ENCODE assay signal across 8 mouse cellular contexts in the genomic region with DNA sequence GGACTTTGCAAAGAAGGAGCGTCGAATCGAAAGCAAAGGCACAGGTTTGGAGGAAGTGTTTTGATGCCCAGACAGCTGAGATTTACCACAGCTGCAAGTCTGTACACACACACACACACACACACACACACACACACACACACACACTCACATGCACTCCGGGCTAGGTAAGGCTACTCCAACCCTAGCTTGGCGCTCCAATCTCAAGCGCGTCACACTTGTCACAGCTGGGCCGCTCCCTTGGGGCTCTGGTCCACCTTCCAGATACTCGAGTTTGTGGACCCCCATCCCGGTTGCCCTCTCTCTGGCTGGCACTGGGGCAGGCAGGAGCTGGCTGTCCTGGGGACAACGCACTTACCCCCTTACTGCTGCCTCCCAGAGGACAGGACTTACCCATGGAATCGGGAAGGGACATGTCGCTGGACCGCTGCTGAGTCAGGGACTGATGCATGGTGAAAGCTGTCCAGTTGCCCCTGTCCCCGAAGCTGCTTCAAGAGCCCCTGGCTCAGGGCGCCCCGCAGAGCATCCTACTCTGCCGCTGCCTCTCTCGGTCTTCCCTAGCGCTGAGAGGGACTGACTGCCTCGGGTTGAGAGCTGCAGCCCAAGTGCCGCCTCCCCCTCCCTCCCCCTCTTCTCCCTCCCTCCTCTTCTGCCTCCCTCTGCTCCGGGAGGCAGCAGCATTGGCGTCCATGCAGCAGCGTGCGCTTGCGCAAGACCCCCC. TPM values are rescaled to one million over a fixed set of nuclear protein-coding genes. Genes with fewer than 3 reads are reported as not detected.
DNase-seq lines count a peak whose midpoint lies in the region; ATAC-seq and TF ChIP-seq lines count a peak whose summit lies in the region.

A gene (minus strand): TSS at position 589 of the 721 bp plus-strand sequence.

- no peak within 1 kb of the TSS for H3ac ChIP-seq in myocyte (ENCODE audit: control insufficient read depth, insufficient read length)

- DNase-seq in layer of hippocampus, adult 18-20 months (ENCODE audit: low spot score in 2 of 2): peak in 1 of 2 experiments; percentile 27
- DNase-seq in layer of hippocampus, adult 9-11 months: no peak
- DNase-seq in adrenal gland, postnatal 36 days: peak; percentile 30 to 56

- no peak for TF ChIP-seq POLR2A in myocyte (IDR thresholded peaks at IDR 0.05; ENCODE audit: insufficient read length, low read depth)

- H3K9me3 ChIP-seq in forebrain, embryonic 13.5 days (replicated peaks): no peaks in the 10 kb centered on the region
- H3K9me3 ChIP-seq in hindbrain, embryonic 13.5 days: no peaks in the 10 kb centered on the region
- H3K9me3 ChIP-seq in limb, embryonic 12.5 days: no peaks in the 10 kb centered on the region

- H3K4me3 ChIP-seq in forebrain, embryonic 13.5 days: peak within 1 kb of the TSS; percentile 37
- H3K4me3 ChIP-seq in hindbrain, embryonic 13.5 days: peak within 1 kb of the TSS; percentile 46
- peak within 1 kb of the TSS; percentile 34 for H3K4me3 ChIP-seq in limb, embryonic 12.5 days (replicated peaks)
- peak within 1 kb of the TSS; percentile 7 for H3K4me3 ChIP-seq in myocyte

- peak; percentile 84 for ATAC-seq in forebrain, embryonic 13.5 days
- peak; percentile 86 for ATAC-seq in hindbrain, embryonic 13.5 days (ENCODE audit: low FRiP score)
- no peak for ATAC-seq in limb, embryonic 12.5 days (ENCODE audit: insufficient number of reproducible peaks, insufficient read depth, low FRiP score, low TSS enrichment, low read depth)
- ATAC-seq in megakaryocyte-erythroid progenitor cell, adult 5-6 weeks (replicated peaks; ENCODE audit: low FRiP score, low TSS enrichment, poor library complexity, severe bottlenecking): no peak; the same call in 1 of the 2 replicates

- peaks cover 6% of the 10 kb centered on the region; the same call in 1 of the 2 replicates for H3K4me1 ChIP-seq in forebrain, embryonic 13.5 days
- H3K4me1 ChIP-seq in hindbrain, embryonic 13.5 days (replicated peaks): peaks cover 13% of the 10 kb centered on the region
- no peaks in the 10 kb centered on the region for H3K4me1 ChIP-seq in limb, embryonic 12.5 days (replicated peaks)

- no peaks in the 10 kb centered on the region for H3K36me3 ChIP-seq in forebrain, embryonic 13.5 days (ENCODE audit: poor library complexity, severe bottlenecking)
- H3K36me3 ChIP-seq in hindbrain, embryonic 13.5 days: no peaks in the 10 kb centered on the region
- H3K36me3 ChIP-seq in limb, embryonic 12.5 days: no peaks in the 10 kb centered on the region
- no peaks in the 10 kb centered on the region for H3K36me3 ChIP-seq in myocyte (ENCODE audit: control insufficient read depth, insufficient read depth)

- WGBS in forebrain, embryonic 13.5 days: 19% methylated on average over 24 of the region's 27 CpGs
- 17% methylated on average over 27 of the region's 27 CpGs for WGBS in hindbrain, embryonic 13.5 days
- WGBS in limb, embryonic 12.5 days: 19% methylated on average over 27 of the region's 27 CpGs

- no peaks in the 10 kb centered on the region for H3K27me3 ChIP-seq in forebrain, embryonic 13.5 days
- peaks cover 10% of the 10 kb centered on the region; the same call in 1 of the 2 replicates for H3K27me3 ChIP-seq in hindbrain, embryonic 13.5 days
- H3K27me3 ChIP-seq in limb, embryonic 12.5 days: peaks cover 32% of the 10 kb centered on the region
- no peaks in the 10 kb centered on the region for H3K27me3 ChIP-seq in myocyte (ENCODE audit: control insufficient read depth, insufficient read depth, insufficient read length)

- no peak within 1 kb of the TSS for H3K27ac ChIP-seq in forebrain, embryonic 13.5 days
- H3K27ac ChIP-seq in hindbrain, embryonic 13.5 days: peak within 1 kb of the TSS; percentile 55
- no peak within 1 kb of the TSS for H3K27ac ChIP-seq in limb, embryonic 12.5 days

- H3K79me2 ChIP-seq in myocyte (ENCODE audit: control insufficient read depth, insufficient read depth): no peaks in the 10 kb centered on the region

- peak within 1 kb of the TSS; percentile 76 for H3K4me2 ChIP-seq in forebrain, embryonic 13.5 days
- H3K4me2 ChIP-seq in hindbrain, embryonic 13.5 days: peak within 1 kb of the TSS; percentile 73
- peak within 1 kb of the TSS; percentile 61 for H3K4me2 ChIP-seq in limb, embryonic 12.5 days
- H3K4me2 ChIP-seq in myocyte (ENCODE audit: low read depth): peak within 1 kb of the TSS; percentile 64

- H3K9ac ChIP-seq in forebrain, embryonic 13.5 days: peak within 1 kb of the TSS; percentile 54
- peak within 1 kb of the TSS; percentile 68 for H3K9ac ChIP-seq in hindbrain, embryonic 13.5 days
- no peak within 1 kb of the TSS for H3K9ac ChIP-seq in limb, embryonic 12.5 days (replicated peaks)

TF ChIP-seq in myocyte, 11 proteins besides CTCF, POLR2A, EP300 and RAD21:
- TF ChIP-seq TCF3 (IDR thresholded peaks at IDR 0.05; ENCODE audit: insufficient read length, low read depth) (no peak), REST (IDR thresholded peaks at IDR 0.05; ENCODE audit: insufficient read depth, insufficient read length) (no peak), MYOD1 (IDR thresholded peaks at IDR 0.05; ENCODE audit: control insufficient read depth in 1 of 3, insufficient read length in 2 of 3, low read depth in 2 of 3) (no peak), TCF12 (IDR thresholded peaks at IDR 0.05; ENCODE audit: insufficient read depth, poor library complexity, severe bottlenecking) (no peak), MYOG (IDR thresholded peaks at IDR 0.05; ENCODE audit: control insufficient read depth in 1 of 3, insufficient read depth in 1 of 3, insufficient read length in 2 of 3, low read depth in 2 of 3) (no peak), MAX (IDR thresholded peaks at IDR 0.05; ENCODE audit: low read depth) (no peak)
TF ChIP-seq in myocyte: peak in this region for 0.

RNA-seq across cellular contexts. Expression of the gene that starts here (rescaled TPM):
- total RNA-seq in layer of hippocampus, adult 18-20 months (2021): 10 to 100 TPM; 29.1 to 40.3 TPM
- 10 to 100 TPM; 16.1 to 21.5 TPM for total RNA-seq in adrenal gland, postnatal 36 days (2021)
- 12.5 and 16.1 TPM in 2 replicates for polyA plus RNA-seq in forebrain, embryonic 13.5 days (2015; fragmentation: Nextera tagmentation; extraction: Ambion mirVana)
- 38.7 and 44.8 TPM in 2 replicates for polyA plus RNA-seq in hindbrain, embryonic 13.5 days (2015; fragmentation: Nextera tagmentation; extraction: Ambion mirVana)
- 23.7 and 27.8 TPM in 2 replicates for polyA plus RNA-seq in limb, embryonic 12.5 days (2016; fragmentation: Nextera tagmentation; extraction: Ambion mirVana)
- 0.06 TPM for polyA plus RNA-seq in myocyte (2012; fragmentation: generic; extraction: Trizol)
- total RNA-seq in megakaryocyte-erythroid progenitor cell, adult 5-6 weeks (2014; fragmentation: Nextera tagmentation): 0.39 TPM in 1 of 2 replicates, not detected in the other
- 0.05 and 1.1 TPM in 2 replicates for total RNA-seq in megakaryocyte-erythroid progenitor cell, adult 5-6 weeks (2017)

Comparison
In these comparisons a context has a peak if more than half of its experiments do, and no peak if none do; other contexts are left out.
1. RNA of the gene that starts here (total RNA-seq): 29.1 to 40.3 TPM in layer of hippocampus, adult 18-20 months and 16.1 to 21.5 TPM in adrenal gland, postnatal 36 days; 0.05 to 1.1 TPM in megakaryocyte-erythroid progenitor cell, adult 5-6 weeks; every median in the first group is over 4 times any median in the second.
2. RNA of the gene that starts here (polyA plus RNA-seq): 38.7 to 44.8 TPM in hindbrain, embryonic 13.5 days, 23.7 to 27.8 TPM in limb, embryonic 12.5 days and 12.5 to 16.1 TPM in forebrain, embryonic 13.5 days; 0.06 TPM in myocyte (single experiment); every median in the first group is over 10 times any median in the second.
3. ATAC-seq: peak in forebrain, embryonic 13.5 days (single experiment) and hindbrain, embryonic 13.5 days (single experiment); none in limb, embryonic 12.5 days (single experiment) and megakaryocyte-erythroid progenitor cell, adult 5-6 weeks (single experiment).
4. Peak in every context shown above with its lines, with median percentiles within 50 percentile points of each other: H3K4me2 ChIP-seq and H3K4me3 ChIP-seq.